Mouse (Mus musculus) spleen, adult 2 months (tissue): ENCODE results near the gene Ggact. TPM values are rescaled to one million over a fixed set of nuclear protein-coding genes. Genes with fewer than 3 reads are reported as not detected.

ENCODE experiments used
- DNase-seq, 2 experiments: peaks; one replicate each; pipeline versions ENCODE4 v3.0.0 to v3.0.0-alpha.2; 2012 to 2021; ENCODE audit warnings: low spot score in 2 of 2, low read depth in 1 of 2
- H3K27ac ChIP-seq: fragments of 200-500 bp; 2 replicates; pipeline ENCODE4 v1.5.1; 2012; ENCODE audit warnings: low read length, inconsistent platforms; ENCODE audit not compliant: insufficient read depth
- H3K27me3 ChIP-seq: fragments of 200-500 bp; 2 replicates; pipeline ENCODE4 v1.6.1; 2012; ENCODE audit warnings: mild to moderate bottlenecking, moderate library complexity, low read length, inconsistent platforms; ENCODE audit not compliant: control insufficient read depth, insufficient read depth
- H3K36me3 ChIP-seq: fragments of 200-500 bp; 2 replicates; pipeline ENCODE4 v1.6.1; 2012; ENCODE audit warnings: mild to moderate bottlenecking, low read length, inconsistent platforms; ENCODE audit not compliant: control insufficient read depth, insufficient read depth
- H3K4me1 ChIP-seq: fragments of 200-500 bp; 2 replicates; pipeline ENCODE4 v1.6.1; 2011; ENCODE audit warnings: inconsistent platforms; ENCODE audit not compliant: control insufficient read depth, insufficient read depth, insufficient read length
- H3K4me3 ChIP-seq: fragments of 200-500 bp; 2 replicates; pipeline ENCODE4 v1.5.1; 2011; ENCODE audit warnings: mild to moderate bottlenecking, inconsistent platforms; ENCODE audit not compliant: insufficient read depth, insufficient read length; ENCODE audit errors: extremely low read depth
- CTCF ChIP-seq: fragments of 200-500 bp; IDR thresholded peaks from 2 replicates; pipeline ENCODE4 v1.5.1; 2011; ENCODE audit warnings: mild to moderate bottlenecking, inconsistent platforms; ENCODE audit not compliant: insufficient read depth, insufficient read length, insufficient replicate concordance; ENCODE audit errors: extremely low read depth
- POLR2A ChIP-seq: fragments of 200-500 bp; IDR thresholded peaks from 2 replicates; pipeline ENCODE4 v1.6.1; 2011; ENCODE audit warnings: low read depth, low read length, inconsistent platforms
- WGBS: fragments of 180-500 bp; shearing (Covaris S2); methylation state at CpG from one replicate; pipeline ENCODE4 v1.1.7; 2018; 5-methylcytosine and 5-hydroxymethylcytosine counted together
- polyA plus RNA-seq: library from polyadenylated mRNA; depleted of rRNA; stranded (reverse); fragments of >200 nt; gene quantifications from 2 replicates; pipeline ENCODE4 v1.2.3, GENCODE M21; 2012

Ggact gene
- polyA plus RNA-seq, 1 experiment = 24.6 TPM

DNA sequence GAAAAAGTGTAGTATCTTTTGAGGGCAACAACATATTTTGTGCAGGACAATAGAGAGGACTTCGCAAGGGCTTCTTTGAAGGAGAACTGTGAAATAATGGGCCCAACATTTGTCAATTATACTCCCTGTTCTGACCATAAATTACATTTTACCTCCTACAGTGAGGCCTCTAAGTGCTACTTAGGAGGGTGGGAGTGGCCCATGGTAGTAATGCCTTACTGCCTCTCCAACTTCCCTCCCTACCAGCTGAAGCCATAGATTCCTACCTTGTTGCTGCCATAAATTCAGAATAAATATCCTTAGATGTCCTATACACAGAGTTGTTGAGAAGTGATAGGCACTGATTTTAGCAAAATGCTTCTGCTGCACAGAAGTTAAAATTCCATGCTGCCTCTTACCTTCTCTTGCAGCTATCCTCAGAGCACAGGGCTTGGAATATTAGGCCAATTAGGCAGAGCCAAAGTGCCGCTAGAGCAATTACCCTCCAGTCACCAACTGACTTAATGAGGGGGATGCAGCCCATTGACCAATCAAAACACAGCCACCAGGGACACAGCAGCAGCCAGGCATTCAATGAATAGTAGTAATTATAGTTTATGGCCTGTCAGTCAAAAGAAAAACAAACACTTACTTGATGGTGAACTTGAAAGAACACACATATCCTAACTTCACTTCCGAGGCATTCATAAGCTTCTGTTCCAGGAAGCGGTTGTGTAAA lies 29.4 kb upstream of the Ggact start:
- H3K4me1 ChIP-seq = no peaks in the 10 kb centered on the region
- no peak for TF ChIP-seq POLR2A
- TF ChIP-seq CTCF = no peak
- peaks cover 1% of the 10 kb centered on the region; the same call in 1 of the 2 replicates for H3K36me3 ChIP-seq
- WGBS = 94% methylated on average over 4 of the region's 4 CpGs
- DNase-seq = no peak
- no peak overlapping the region for H3K4me3 ChIP-seq
- no peak overlapping the region for H3K27ac ChIP-seq
- no peaks in the 10 kb centered on the region for H3K27me3 ChIP-seq

DNA sequence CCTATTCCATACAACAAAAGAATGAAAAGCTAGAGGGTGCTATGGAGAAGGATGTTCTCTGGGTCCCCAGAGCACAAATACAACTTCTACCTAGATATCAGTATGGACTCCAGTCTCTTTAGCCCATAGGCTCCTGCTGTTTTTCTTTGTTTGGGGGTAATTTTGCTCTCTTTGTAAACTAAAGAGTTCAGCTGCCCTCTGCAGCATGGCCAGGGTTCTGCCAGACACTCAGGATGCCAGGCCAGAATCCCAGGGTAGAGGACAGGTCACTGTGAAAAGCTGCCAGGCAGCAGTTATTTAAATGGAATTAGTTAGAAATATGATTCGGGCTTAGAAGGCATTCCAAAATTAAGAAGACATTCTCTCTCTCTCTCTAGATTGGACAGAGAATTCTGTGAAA lies 22.9 kb upstream of the Ggact start:
- TF ChIP-seq POLR2A (no peak), CTCF (no peak)
- WGBS = 91% methylated on average over 1 of the region's 1 CpGs

DNA sequence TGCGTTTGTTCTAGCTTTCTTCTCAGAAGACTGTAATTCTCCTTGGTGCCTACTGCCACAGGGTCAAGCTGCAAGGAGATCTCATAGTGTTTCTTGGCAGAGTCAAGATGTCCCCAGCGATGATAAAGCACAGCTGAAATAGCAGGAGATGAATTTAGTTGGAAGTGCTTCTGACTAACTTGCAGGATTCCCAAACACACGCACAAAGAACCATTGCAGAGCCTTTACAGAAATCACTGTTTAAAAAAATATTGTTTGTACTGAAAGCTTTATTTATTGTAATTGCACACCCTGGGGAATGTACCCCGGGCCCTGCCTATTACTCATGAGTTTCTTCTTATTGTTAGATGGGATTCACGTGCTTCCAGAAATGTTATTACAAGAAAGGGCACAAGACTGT lies 6.5 kb upstream of the Ggact start:
- no peak for DNase-seq
- Histone ChIP-seq H3K36me3 (no peaks in the 10 kb centered on the region; the same call in 1 of the 2 replicates), H3K27ac (no peak overlapping the region), H3K27me3 (no peaks in the 10 kb centered on the region), H3K4me3 (no peak overlapping the region), H3K4me1 (no peaks in the 10 kb centered on the region)
- 93% methylated on average over 5 of the region's 5 CpGs for WGBS
- TF ChIP-seq CTCF = no peak
- TF ChIP-seq POLR2A = no peak

More for the DNA sequence above, 22.9 kb upstream of the Ggact start:
- Histone ChIP-seq H3K27ac (no peak overlapping the region), H3K4me3 (no peak overlapping the region), H3K36me3 (0 out of 2 replicates have a peak, but pooled peaks cover 2% of the 10 kb centered on the region), H3K4me1 (no peaks in the 10 kb centered on the region), H3K27me3 (no peaks in the 10 kb centered on the region)
- no peak for DNase-seq

DNA sequence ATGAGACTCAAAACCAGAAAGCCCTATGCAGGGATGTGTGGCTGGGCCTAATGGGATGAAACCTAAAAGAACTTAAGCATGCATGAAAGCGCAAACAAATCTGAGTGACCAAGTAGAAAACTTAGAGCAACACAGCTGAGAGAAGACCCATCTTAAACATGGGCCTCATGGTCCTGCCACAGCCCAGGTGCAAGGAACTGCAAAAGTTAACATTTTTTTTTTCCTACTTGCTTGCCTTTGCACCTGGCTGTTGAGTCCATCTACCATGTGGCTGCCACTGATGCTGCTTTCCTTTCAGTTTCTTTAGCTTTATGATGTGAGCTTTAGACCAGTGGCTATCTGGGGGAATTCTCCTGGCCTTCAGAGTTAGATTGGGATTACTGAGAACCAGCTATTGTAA lies 4.1 kb upstream of the Ggact start:
- WGBS = 93% methylated on average over 1 of the region's 1 CpGs
- no peak overlapping the region for H3K4me3 ChIP-seq
- no peaks in the 10 kb centered on the region for H3K4me1 ChIP-seq
- H3K36me3 ChIP-seq = no peaks in the 10 kb centered on the region; the same call in 1 of the 2 replicates
- no peaks in the 10 kb centered on the region for H3K27me3 ChIP-seq
- no peak for DNase-seq
- H3K27ac ChIP-seq = no peak overlapping the region
- TF ChIP-seq CTCF (no peak), POLR2A (no peak)

DNA sequence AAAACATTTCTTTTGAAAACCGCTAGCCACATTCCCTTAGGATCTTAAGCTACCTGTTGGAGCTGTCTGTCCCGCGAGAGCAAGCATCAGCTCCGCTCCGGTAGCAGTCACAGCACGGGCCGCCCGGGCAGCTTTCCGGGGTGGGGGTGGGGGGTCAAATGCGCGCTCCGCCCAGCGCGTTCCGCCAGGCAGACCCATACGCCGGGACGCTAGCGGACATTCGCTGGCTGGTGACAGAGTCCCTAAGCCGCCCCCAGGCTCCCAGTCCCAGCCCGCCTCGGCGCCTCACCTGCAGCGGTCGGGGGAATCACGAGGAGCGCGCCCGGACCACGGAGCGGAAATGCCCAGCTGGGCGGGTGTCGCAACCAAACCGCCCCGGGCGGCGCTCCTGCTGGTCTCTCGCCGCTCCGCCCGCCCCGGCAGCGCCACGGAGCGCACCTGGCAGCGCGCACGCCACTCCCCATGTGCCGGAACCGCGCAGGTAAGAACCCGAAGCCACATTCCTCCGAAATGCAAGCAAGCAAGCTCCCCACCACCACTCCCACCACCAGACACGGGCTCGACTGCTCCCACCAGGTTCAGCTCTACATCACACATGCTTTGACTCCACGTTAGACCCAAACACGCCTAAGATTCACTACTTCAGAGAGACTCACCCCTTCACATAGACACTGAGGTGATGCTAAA lies 602 bp downstream of the Ggact start:
- peak; percentile 29 to 56 for DNase-seq
- H3K27ac ChIP-seq = peak overlapping the region; percentile 31; the same call in 1 of the 2 replicates
- 1% methylated on average over 58 of the region's 58 CpGs for WGBS

DNA sequence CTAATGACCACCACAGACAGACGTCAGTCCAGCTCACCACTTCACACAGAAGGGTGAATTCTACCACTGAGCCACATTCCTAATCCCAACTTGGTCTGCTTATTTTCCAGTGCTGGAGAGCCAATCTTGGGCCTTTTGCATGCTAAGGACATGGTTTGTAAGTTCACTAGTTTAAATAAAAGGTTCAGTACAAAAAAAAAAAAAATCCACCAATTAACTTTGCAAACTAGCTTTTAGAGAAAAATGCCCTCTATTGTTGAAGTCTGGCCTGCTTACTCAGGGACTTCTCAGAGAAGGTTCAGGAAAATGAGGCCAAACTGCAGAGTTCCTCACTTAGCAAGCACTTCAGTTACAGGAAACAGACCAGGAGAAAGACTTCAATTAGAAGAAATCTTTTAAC lies 1.4 kb downstream of the Ggact start:
- 69% methylated on average over 1 of the region's 1 CpGs for WGBS
- H3K27ac ChIP-seq = no peak overlapping the region
- DNase-seq = no peak
- H3K27me3 ChIP-seq = no peaks in the 10 kb centered on the region
- no peaks in the 10 kb centered on the region for H3K36me3 ChIP-seq
- no peaks in the 10 kb centered on the region; the same call in 1 of the 2 replicates for H3K4me1 ChIP-seq
- TF ChIP-seq POLR2A (no peak), CTCF (no peak)
- H3K4me3 ChIP-seq = 0 out of 2 replicates have a peak overlapping the region, but pooled peaks have one; percentile 75

More for the DNA sequence above, 602 bp downstream of the Ggact start:
- no peaks in the 10 kb centered on the region for H3K36me3 ChIP-seq
- peak overlapping the region; percentile 75 for H3K4me3 ChIP-seq
- H3K27me3 ChIP-seq = no peaks in the 10 kb centered on the region
- H3K4me1 ChIP-seq = no peaks in the 10 kb centered on the region; the same call in 1 of the 2 replicates
- TF ChIP-seq CTCF (no peak), POLR2A (no peak)

DNA sequence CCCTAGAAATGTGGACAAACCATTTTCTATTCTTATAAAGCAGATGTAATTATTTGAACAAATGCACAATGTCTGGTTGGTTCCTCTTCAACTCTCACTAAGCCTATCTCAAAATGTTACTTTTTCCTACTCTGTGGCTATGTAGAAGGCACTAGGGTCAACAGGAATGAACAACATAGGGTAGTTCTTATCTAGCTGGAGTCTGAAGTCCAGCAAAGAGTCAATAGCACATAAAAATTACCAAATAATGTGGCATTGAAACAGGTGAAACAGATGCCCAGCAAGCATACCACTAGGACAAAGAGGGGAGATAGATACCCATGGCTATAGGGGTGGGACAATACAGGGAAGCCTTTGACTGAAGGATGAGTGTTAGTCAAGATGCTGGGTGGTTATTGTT lies 2.3 kb downstream of the Ggact start:
- TF ChIP-seq CTCF = no peak
- no peak for TF ChIP-seq POLR2A
- H3K27me3 ChIP-seq = no peaks in the 10 kb centered on the region
- H3K36me3 ChIP-seq = no peaks in the 10 kb centered on the region
- no peak overlapping the region for H3K4me3 ChIP-seq
- no peaks in the 10 kb centered on the region; the same call in 1 of the 2 replicates for H3K4me1 ChIP-seq
- no peak for DNase-seq
- H3K27ac ChIP-seq = no peak overlapping the region
